Mouse (Mus musculus): Measurements from ENCODE around the gene Chl1.

Gene Chl1

GRCm38 (mm10) chr6:103781058-103781457 lies 270.7 kb downstream of the Chl1 start:
- TF ChIP-seq GATA4 (IDR thresholded peaks at IDR 0.05; ENCODE audit: insufficient replicate concordance, low read length) = no peak

- TF ChIP-seq GATA4 (IDR thresholded peaks at IDR 0.05; ENCODE audit: insufficient replicate concordance, low read length) = no peak
Observed at GRCm38 (mm10) chr6:103791077-103791632, 280.8 kb downstream of the Chl1 start.

- TF ChIP-seq GATA4 (IDR thresholded peaks at IDR 0.05; ENCODE audit: insufficient replicate concordance, low read length) = no peak
Observed at GRCm38 (mm10) chr6:103795241-103795640, 284.9 kb downstream of the Chl1 start.

Measured in liver, adult (tissue).